Mouse (Mus musculus): ENCODE measurements around the gene Herpud1. TPM values are rescaled to one million over a fixed set of nuclear protein-coding genes. Genes with fewer than 3 reads are reported as not detected.

Gene Herpud1
- 100 to 1,000 TPM; 116 to 125 TPM for total RNA-seq (2023)

GRCm38 (mm10) chr8:94386214-94387026, at the start of gene Herpud1:
TSS of gene Herpud1 (plus strand) at chr8:94386438.

GRCm38 (mm10) chr8:94433981-94434466, 47.8 kb downstream of the Herpud1 start, which contains the start of gene Nlrc5:
TSS of gene Nlrc5 (plus strand) at chr8:94434356.

Other genes with a start within 250 kb of the Herpud1 start
- not detected for gene Mt4, start 249.2 kb upstream of the Herpud1 start, total RNA-seq (2023)
- gene Mt3, start 233.8 kb upstream of the Herpud1 start, total RNA-seq (2023), result not detected
- 10 to 100 TPM; 18.8 to 25.3 TPM for gene Mt2, start 213.8 kb upstream of the Herpud1 start, total RNA-seq (2023)
- gene Mt1, start 207.4 kb upstream of the Herpud1 start, total RNA-seq (2023), result 10 to 100 TPM; 52.5 to 55.7 TPM
- gene Nup93, start 171.9 kb upstream of the Herpud1 start, total RNA-seq (2023), result 10 to 100 TPM; 18.1 to 25.6 TPM
- 1 to 10 TPM in 1 of 2 experiments, under 1 TPM in 1; 0.79 to 1.6 TPM for gene Slc12a3, start 57.2 kb upstream of the Herpud1 start, total RNA-seq (2023)
- 10 to 100 TPM; 15.3 to 19.4 TPM for gene Nlrc5, start 47.9 kb downstream of the Herpud1 start, total RNA-seq (2023)
- 100 to 1,000 TPM; 107 to 121 TPM for gene Cpne2, start 146.6 kb downstream of the Herpud1 start, total RNA-seq (2023)
- 10 to 100 TPM; 27.1 to 28.6 TPM for gene Rspry1, start 215.5 kb downstream of the Herpud1 start, total RNA-seq (2023)
- 10 to 100 TPM; 30.8 to 32.8 TPM for gene Fam192a, start 215.6 kb downstream of the Herpud1 start, total RNA-seq (2023)